Mouse (Mus musculus): Measurements from ENCODE around the gene Adam1a. TPM values are rescaled to one million over a fixed set of nuclear protein-coding genes. Genes with fewer than 3 reads are reported as not detected.

The Adam1a gene
- total and polyA plus RNA-seq, 3 experiments: 0.18 to 4.4 (median 3.0) TPM

DNA sequence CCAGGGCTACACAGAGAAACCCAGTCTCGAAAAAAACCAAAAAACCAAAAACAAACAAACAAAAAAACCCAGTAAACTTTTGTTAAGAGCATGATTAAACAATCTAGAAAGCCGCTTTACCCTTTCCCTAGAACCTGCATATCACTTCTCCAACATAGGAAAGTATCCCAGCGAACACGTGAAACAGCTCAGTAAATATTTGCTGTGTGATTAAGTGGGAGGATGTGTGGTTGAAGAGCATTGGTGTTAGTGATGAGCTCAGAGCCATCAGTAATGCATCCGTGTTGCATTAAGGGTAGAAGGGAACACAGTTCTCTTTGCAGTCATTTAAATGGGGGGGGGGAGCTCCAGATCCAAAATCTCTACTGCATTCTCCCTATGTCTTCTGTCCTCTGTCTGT is 60.5 kb downstream of the Adam1a start:
- Histone ChIP-seq H3K36me3 (replicated peaks) (no peaks in the 10 kb centered on the region), H3K9me3 (replicated peaks) (no peaks in the 10 kb centered on the region), H3K27me3 (ENCODE audit: insufficient read depth, low read length) (peaks cover 20% of the 10 kb centered on the region), H3K4me3 (ENCODE audit: low read depth, low read length) (no peak overlapping the region), H3K4me1 (ENCODE audit: insufficient read depth, low read depth, low read length) (peaks cover 3% of the 10 kb centered on the region)
- no peak for TF ChIP-seq GATA2 (IDR thresholded peaks at IDR 0.05; ENCODE audit: borderline replicate concordance, low read depth, low read length)
- TF ChIP-seq POLR2AphosphoS5 (IDR thresholded peaks at IDR 0.05; ENCODE audit: insufficient replicate concordance, low read depth, low read length): no peak
- TF ChIP-seq CTCF (IDR thresholded peaks at IDR 0.05; ENCODE audit: low read depth, low read length): no peak
- no peak for TF ChIP-seq TAL1 (conservative IDR thresholded peaks at IDR 0.05; ENCODE audit: low read depth, low read length)
- TF ChIP-seq GATA1 (IDR thresholded peaks at IDR 0.05; ENCODE audit: borderline replicate concordance, low read length): no peak
- no peak for DNase-seq (ENCODE audit: low spot score)
- no peak for ATAC-seq (ENCODE audit: extremely low read depth, insufficient number of reproducible peaks, low FRiP score, poor library complexity, severe bottlenecking)

DNA sequence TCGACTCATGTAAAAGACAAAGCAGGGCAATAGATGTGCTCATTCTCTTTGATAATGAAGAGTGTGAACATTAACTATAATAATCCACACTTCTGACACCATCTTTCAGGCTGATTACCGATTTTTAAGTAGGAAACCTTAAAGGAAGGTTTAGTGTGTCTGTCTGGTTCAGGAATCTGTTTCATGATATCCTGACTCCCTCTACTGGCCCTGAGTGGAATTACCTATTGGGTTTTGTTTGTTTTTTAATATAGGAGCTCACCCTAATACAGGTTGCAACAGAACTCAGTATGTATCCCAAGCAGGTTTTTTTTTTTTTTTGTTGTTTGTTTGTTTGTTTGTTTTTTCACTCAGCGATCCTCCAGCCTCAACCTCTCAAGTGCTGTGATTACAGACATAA is 67.6 kb downstream of the Adam1a start:
- no peak for DNase-seq (ENCODE audit: low spot score)
- H3K27me3 ChIP-seq (ENCODE audit: insufficient read depth, low read length): peaks cover 4% of the 10 kb centered on the region; the same call in 1 of the 2 replicates
- peaks cover 46% of the 10 kb centered on the region for H3K4me1 ChIP-seq (ENCODE audit: insufficient read depth, low read depth, low read length)
- TF ChIP-seq GATA2 (IDR thresholded peaks at IDR 0.05; ENCODE audit: borderline replicate concordance, low read depth, low read length) (no peak), GATA1 (IDR thresholded peaks at IDR 0.05; ENCODE audit: borderline replicate concordance, low read length) (no peak), TAL1 (conservative IDR thresholded peaks at IDR 0.05; ENCODE audit: low read depth, low read length) (no peak), CTCF (IDR thresholded peaks at IDR 0.05; ENCODE audit: low read depth, low read length) (no peak), POLR2AphosphoS5 (IDR thresholded peaks at IDR 0.05; ENCODE audit: insufficient replicate concordance, low read depth, low read length) (no peak)
- H3K9me3 ChIP-seq (replicated peaks): no peaks in the 10 kb centered on the region
- no peak overlapping the region for H3K4me3 ChIP-seq (ENCODE audit: low read depth, low read length)
- no peaks in the 10 kb centered on the region for H3K36me3 ChIP-seq (replicated peaks)
- no peak for ATAC-seq (ENCODE audit: extremely low read depth, insufficient number of reproducible peaks, low FRiP score, poor library complexity, severe bottlenecking)

DNA sequence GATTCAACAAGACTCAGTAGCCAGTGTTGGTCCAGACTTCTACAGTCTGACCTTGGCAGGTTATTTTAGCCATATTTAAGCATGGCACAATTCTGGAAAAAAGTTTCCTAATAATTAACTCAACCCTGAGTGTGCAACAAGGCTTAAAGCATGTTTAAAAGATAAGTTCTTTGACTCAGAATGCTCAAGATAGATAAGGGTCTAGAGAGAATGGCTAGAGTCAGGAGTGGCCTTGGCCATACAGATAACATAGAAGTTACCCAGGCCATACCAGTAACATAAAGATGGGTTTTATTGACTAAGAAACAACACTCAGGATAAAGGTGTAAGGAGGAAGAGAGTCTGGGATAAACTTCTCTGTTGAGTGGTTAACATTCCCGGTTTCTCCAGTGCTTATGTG is 69.2 kb downstream of the Adam1a start:
- no peak overlapping the region for H3K4me3 ChIP-seq (ENCODE audit: low read depth, low read length)
- no peaks in the 10 kb centered on the region for H3K27me3 ChIP-seq (ENCODE audit: insufficient read depth, low read length)
- H3K36me3 ChIP-seq (replicated peaks): no peaks in the 10 kb centered on the region
- peaks cover 59% of the 10 kb centered on the region for H3K4me1 ChIP-seq (ENCODE audit: insufficient read depth, low read depth, low read length)
- TF ChIP-seq TAL1 (conservative IDR thresholded peaks at IDR 0.05; ENCODE audit: low read depth, low read length) (peak; percentile 90), GATA1 (IDR thresholded peaks at IDR 0.05; ENCODE audit: borderline replicate concordance, low read length) (no peak), POLR2AphosphoS5 (IDR thresholded peaks at IDR 0.05; ENCODE audit: insufficient replicate concordance, low read depth, low read length) (no peak)
- DNase-seq (ENCODE audit: low spot score) (no peak), ATAC-seq (ENCODE audit: extremely low read depth, insufficient number of reproducible peaks, low FRiP score, poor library complexity, severe bottlenecking) (peak; percentile 91)
- no peaks in the 10 kb centered on the region for H3K9me3 ChIP-seq (replicated peaks)

DNA sequence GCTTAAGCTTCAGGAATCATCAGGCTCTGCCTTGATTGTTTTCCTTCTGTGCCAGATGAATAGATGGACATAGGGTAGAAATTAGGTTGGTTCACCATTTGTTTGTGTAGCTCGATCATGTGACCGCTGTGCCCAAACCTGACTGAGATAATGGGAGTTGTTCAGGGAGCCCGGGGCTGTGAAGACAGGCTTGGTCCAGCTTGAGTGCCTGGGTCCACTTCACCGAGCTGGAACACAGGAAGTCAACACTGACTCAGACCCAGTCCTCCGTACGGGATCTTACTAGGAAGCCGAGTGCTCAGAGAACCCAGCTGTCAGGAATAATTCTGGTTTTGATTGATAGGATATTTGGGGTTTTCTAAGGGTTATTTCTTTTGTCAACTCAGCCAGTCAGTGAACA is 70.7 kb downstream of the Adam1a start:
- peaks cover 71% of the 10 kb centered on the region for H3K4me1 ChIP-seq (ENCODE audit: insufficient read depth, low read depth, low read length)
- TF ChIP-seq GATA1 (IDR thresholded peaks at IDR 0.05; ENCODE audit: borderline replicate concordance, low read length) (no peak), TAL1 (conservative IDR thresholded peaks at IDR 0.05; ENCODE audit: low read depth, low read length) (no peak), POLR2AphosphoS5 (IDR thresholded peaks at IDR 0.05; ENCODE audit: insufficient replicate concordance, low read depth, low read length) (no peak), GATA2 (IDR thresholded peaks at IDR 0.05; ENCODE audit: borderline replicate concordance, low read depth, low read length) (no peak), CTCF (IDR thresholded peaks at IDR 0.05; ENCODE audit: low read depth, low read length) (no peak)
- H3K4me3 ChIP-seq (ENCODE audit: low read depth, low read length): no peak overlapping the region
- DNase-seq (ENCODE audit: low spot score) (no peak), ATAC-seq (ENCODE audit: extremely low read depth, insufficient number of reproducible peaks, low FRiP score, poor library complexity, severe bottlenecking) (no peak)
- H3K36me3 ChIP-seq (replicated peaks): no peaks in the 10 kb centered on the region
- H3K9me3 ChIP-seq (replicated peaks): no peaks in the 10 kb centered on the region
- no peaks in the 10 kb centered on the region for H3K27me3 ChIP-seq (ENCODE audit: insufficient read depth, low read length)

DNA sequence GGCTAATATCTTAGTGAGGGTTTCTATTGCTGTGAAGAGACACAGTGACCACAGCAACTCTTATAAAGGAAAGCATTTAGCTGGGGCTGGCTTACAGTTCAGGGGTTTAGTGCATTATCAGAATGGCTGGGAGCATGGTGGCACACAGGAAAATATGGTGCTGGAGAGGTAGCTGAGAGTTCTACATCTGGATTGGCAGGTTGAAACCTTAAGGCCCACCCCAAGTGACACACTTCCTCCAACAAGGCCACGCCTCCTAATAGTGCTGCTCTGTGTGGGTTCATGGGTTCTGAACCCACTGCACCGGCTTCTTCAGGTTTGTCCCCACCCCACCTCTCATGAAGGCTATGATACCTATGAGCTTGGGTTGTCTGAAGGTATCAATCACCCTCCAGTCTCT is 72.9 kb downstream of the Adam1a start:
- H3K4me1 ChIP-seq (ENCODE audit: insufficient read depth, low read depth, low read length): peaks cover 72% of the 10 kb centered on the region
- ATAC-seq (ENCODE audit: extremely low read depth, insufficient number of reproducible peaks, low FRiP score, poor library complexity, severe bottlenecking): no peak
- no peak overlapping the region for H3K4me3 ChIP-seq (ENCODE audit: low read depth, low read length)
- H3K36me3 ChIP-seq (replicated peaks): no peaks in the 10 kb centered on the region
- TF ChIP-seq POLR2AphosphoS5 (IDR thresholded peaks at IDR 0.05; ENCODE audit: insufficient replicate concordance, low read depth, low read length) (no peak), GATA1 (IDR thresholded peaks at IDR 0.05; ENCODE audit: borderline replicate concordance, low read length) (no peak)
- no peaks in the 10 kb centered on the region for H3K27me3 ChIP-seq (ENCODE audit: insufficient read depth, low read length)
- no peaks in the 10 kb centered on the region for H3K9me3 ChIP-seq (replicated peaks)
- no peak for DNase-seq (ENCODE audit: low spot score)

DNA sequence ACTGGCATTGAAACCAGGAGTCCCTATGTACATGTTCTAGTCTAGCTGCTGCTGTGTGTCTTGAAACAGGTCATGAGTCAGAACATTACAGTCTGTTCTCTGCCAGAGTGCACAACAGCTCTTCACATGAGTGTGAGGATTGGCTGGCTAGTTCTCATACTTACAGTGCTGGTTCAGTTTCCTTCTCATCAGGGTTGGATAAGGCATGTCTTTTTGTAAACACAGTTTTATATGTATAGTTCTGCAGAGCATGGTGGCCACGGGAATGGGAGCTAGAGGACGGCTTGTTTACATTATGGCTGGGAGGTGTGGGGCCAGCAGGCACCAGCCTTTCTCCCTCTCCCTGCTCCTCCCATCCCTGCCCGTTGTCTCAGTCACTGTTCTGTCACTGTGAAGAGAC is 75.7 kb downstream of the Adam1a start:
- TF ChIP-seq POLR2AphosphoS5 (IDR thresholded peaks at IDR 0.05; ENCODE audit: insufficient replicate concordance, low read depth, low read length): no peak
- TF ChIP-seq TAL1 (conservative IDR thresholded peaks at IDR 0.05; ENCODE audit: low read depth, low read length): no peak
- no peak for TF ChIP-seq GATA2 (IDR thresholded peaks at IDR 0.05; ENCODE audit: borderline replicate concordance, low read depth, low read length)
- no peak for TF ChIP-seq GATA1 (IDR thresholded peaks at IDR 0.05; ENCODE audit: borderline replicate concordance, low read length)
- TF ChIP-seq CTCF (IDR thresholded peaks at IDR 0.05; ENCODE audit: low read depth, low read length): no peak
- no peak overlapping the region for H3K4me3 ChIP-seq (ENCODE audit: low read depth, low read length)
- H3K4me1 ChIP-seq (ENCODE audit: insufficient read depth, low read depth, low read length): peaks cover 48% of the 10 kb centered on the region
- ATAC-seq (ENCODE audit: extremely low read depth, insufficient number of reproducible peaks, low FRiP score, poor library complexity, severe bottlenecking): no peak
- no peaks in the 10 kb centered on the region for H3K36me3 ChIP-seq (replicated peaks)
- DNase-seq (ENCODE audit: low spot score): no peak
- no peaks in the 10 kb centered on the region for H3K27me3 ChIP-seq (ENCODE audit: insufficient read depth, low read length)
- no peaks in the 10 kb centered on the region for H3K9me3 ChIP-seq (replicated peaks)

Other genes with a start within 250 kb of the Adam1a start
- 13.2 and 16.0 TPM in 2 replicates for gene Trafd1, start 159.8 kb downstream of the Adam1a start, total RNA-seq (2014; fragmentation: Nextera tagmentation)
- 18.8 and 20.3 TPM in 2 replicates for gene Trafd1, start 159.8 kb downstream of the Adam1a start, total RNA-seq (2017)
- 15.2 and 17.5 TPM in 2 replicates for gene Trafd1, start 159.8 kb downstream of the Adam1a start, polyA plus RNA-seq (2012)
- gene Naa25, start 147.5 kb downstream of the Adam1a start, total RNA-seq (2014; fragmentation: Nextera tagmentation): 43.3 and 57.6 TPM in 2 replicates
- gene Naa25, start 147.5 kb downstream of the Adam1a start, total RNA-seq (2017): 44.1 and 45.9 TPM in 2 replicates
- gene Naa25, start 147.5 kb downstream of the Adam1a start, polyA plus RNA-seq (2012): 5.8 and 7.2 TPM in 2 replicates
- gene Tmem116, start 93.6 kb downstream of the Adam1a start, total RNA-seq (2014; fragmentation: Nextera tagmentation): 9.8 and 10.6 TPM in 2 replicates
- gene Tmem116, start 93.6 kb downstream of the Adam1a start, total RNA-seq (2017): 1.7 and 2.6 TPM in 2 replicates
- 2.7 and 6.1 TPM in 2 replicates for gene Tmem116, start 93.6 kb downstream of the Adam1a start, polyA plus RNA-seq (2012)
- gene Erp29, start 93.0 kb downstream of the Adam1a start, total RNA-seq (2014; fragmentation: Nextera tagmentation): 52.4 and 58.8 TPM in 2 replicates
- gene Erp29, start 93.0 kb downstream of the Adam1a start, total RNA-seq (2017): 344 and 394 TPM in 2 replicates
- gene Erp29, start 93.0 kb downstream of the Adam1a start, polyA plus RNA-seq (2012): 167 and 191 TPM in 2 replicates
- gene Adam1b, start 42.0 kb downstream of the Adam1a start, total RNA-seq (2014; fragmentation: Nextera tagmentation): not detected in 2 replicates
- not detected in 2 replicates for gene Adam1b, start 42.0 kb downstream of the Adam1a start, total RNA-seq (2017)
- gene Adam1b, start 42.0 kb downstream of the Adam1a start, polyA plus RNA-seq (2012): not detected in 2 replicates
- gene Gm42878, start within 50 bp of the Adam1a start, total RNA-seq (2014; fragmentation: Nextera tagmentation): not detected in 2 replicates
- gene Gm42878, start within 50 bp of the Adam1a start, total RNA-seq (2017): 0.17 TPM in 1 of 2 replicates, not detected in the other
- gene Gm42878, start within 50 bp of the Adam1a start, polyA plus RNA-seq (2012): not detected in 2 replicates
- 67.3 and 84.6 TPM in 2 replicates for gene Mapkapk5, start 423 bp upstream of the Adam1a start, total RNA-seq (2014; fragmentation: Nextera tagmentation)
- 86.8 and 102 TPM in 2 replicates for gene Mapkapk5, start 423 bp upstream of the Adam1a start, total RNA-seq (2017)
- gene Mapkapk5, start 423 bp upstream of the Adam1a start, polyA plus RNA-seq (2012): 51.6 and 66.6 TPM in 2 replicates
- 38.7 and 45.7 TPM in 2 replicates for gene Aldh2, start 48.3 kb upstream of the Adam1a start, total RNA-seq (2014; fragmentation: Nextera tagmentation)
- gene Aldh2, start 48.3 kb upstream of the Adam1a start, total RNA-seq (2017): 82.9 and 117 TPM in 2 replicates
- gene Aldh2, start 48.3 kb upstream of the Adam1a start, polyA plus RNA-seq (2012): 122 and 123 TPM in 2 replicates
- gene Acad12, start 73.5 kb upstream of the Adam1a start, total RNA-seq (2014; fragmentation: Nextera tagmentation): 4.9 and 5.5 TPM in 2 replicates
- 2.7 and 4.3 TPM in 2 replicates for gene Acad12, start 73.5 kb upstream of the Adam1a start, total RNA-seq (2017)
- 1.1 and 1.2 TPM in 2 replicates for gene Acad12, start 73.5 kb upstream of the Adam1a start, polyA plus RNA-seq (2012)
- 10.3 and 17.3 TPM in 2 replicates for gene Acad10, start 115.0 kb upstream of the Adam1a start, total RNA-seq (2014; fragmentation: Nextera tagmentation)
- 5.6 and 7.4 TPM in 2 replicates for gene Acad10, start 115.0 kb upstream of the Adam1a start, total RNA-seq (2017)
- gene Acad10, start 115.0 kb upstream of the Adam1a start, polyA plus RNA-seq (2012): 4.4 and 7.2 TPM in 2 replicates
- gene Brap, start 115.1 kb upstream of the Adam1a start, total RNA-seq (2014; fragmentation: Nextera tagmentation): 29.9 and 30.0 TPM in 2 replicates
- 63.4 and 70.1 TPM in 2 replicates for gene Brap, start 115.1 kb upstream of the Adam1a start, total RNA-seq (2017)
- 10.6 and 12.8 TPM in 2 replicates for gene Brap, start 115.1 kb upstream of the Adam1a start, polyA plus RNA-seq (2012)
- gene Atxn2, start 165.9 kb upstream of the Adam1a start, total RNA-seq (2014; fragmentation: Nextera tagmentation): 132 and 151 TPM in 2 replicates
- gene Atxn2, start 165.9 kb upstream of the Adam1a start, total RNA-seq (2017): 30.0 and 38.0 TPM in 2 replicates
- 42.3 and 57.5 TPM in 2 replicates for gene Atxn2, start 165.9 kb upstream of the Adam1a start, polyA plus RNA-seq (2012)

Measured in G1E (cell line).